Mouse (Mus musculus) midbrain, embryonic 16.5 days (tissue): ENCODE results near the gene Tnfaip8l3. TPM values are rescaled to one million over a fixed set of nuclear protein-coding genes. Genes with fewer than 3 reads are reported as not detected.

Source experiments
- ATAC-seq: fragments of 200-750 bp; cut with Nextera tagmentation; 2 replicates; pipeline ENCODE4 v1.8.0; 2017; ENCODE audit warnings: moderate TSS enrichment
- H3K27ac ChIP-seq: fragments of 300-500 bp; sonication (generic); 2 replicates; pipeline ENCODE4 v1.5.1; 2014; ENCODE audit warnings: mild to moderate bottlenecking, low read length, mixed read lengths
- H3K27me3 ChIP-seq: fragments of 300-500 bp; sonication (generic); 2 replicates; pipeline ENCODE4 v1.6.1; 2014; ENCODE audit warnings: low read depth, low read length, mixed read lengths; ENCODE audit not compliant: control insufficient read depth, insufficient read depth
- H3K36me3 ChIP-seq: fragments of 300-500 bp; sonication (generic); 2 replicates; pipeline ENCODE4 v1.6.1; 2014; ENCODE audit warnings: mild to moderate bottlenecking, low read length, moderate library complexity, mixed read lengths; ENCODE audit not compliant: control insufficient read depth, insufficient read depth
- H3K4me1 ChIP-seq: fragments of 300-500 bp; sonication (generic); 2 replicates; pipeline ENCODE4 v1.6.1; 2014; ENCODE audit warnings: mild to moderate bottlenecking, low read length, mixed read lengths; ENCODE audit not compliant: control insufficient read depth, insufficient read depth
- H3K4me2 ChIP-seq: fragments of 300-500 bp; sonication (generic); 2 replicates; pipeline ENCODE4 v1.6.1; 2014; ENCODE audit warnings: mild to moderate bottlenecking, low read length, mixed read lengths
- H3K4me3 ChIP-seq: fragments of 300-500 bp; sonication (generic); 2 replicates; pipeline ENCODE4 v1.5.1; 2014; ENCODE audit warnings: low read depth, mild to moderate bottlenecking, low read length, moderate library complexity, mixed read lengths
- H3K9ac ChIP-seq: fragments of 300-500 bp; sonication (generic); 2 replicates; pipeline ENCODE4 v1.6.1; 2014; ENCODE audit warnings: low read depth, low read length, mixed read lengths
- H3K9me3 ChIP-seq: fragments of 300-500 bp; sonication (generic); replicated peaks from 2 replicates; pipeline ENCODE4 v1.6.1; 2014; ENCODE audit warnings: mild to moderate bottlenecking, low read length, mixed read lengths; ENCODE audit not compliant: control insufficient read depth, poor library complexity, severe bottlenecking
- WGBS: fragments of 180-500 bp; shearing (Covaris S2); extraction: QIAGEN DNeasy Blood & Tissue Kit; methylation state at CpG from one replicate; pipeline ENCODE4 v1.1.7; 2014; 5-methylcytosine and 5-hydroxymethylcytosine counted together
- polyA plus RNA-seq: library from polyadenylated mRNA; unstranded; fragments of >200 nt; fragmentation: Nextera tagmentation; extraction: Ambion mirVana; gene quantifications from 2 replicates; pipeline ENCODE4 v1.2.1, GENCODE M21; 2015

The Tnfaip8l3 gene
- 0.40 and 1.0 TPM in 2 replicates for polyA plus RNA-seq

DNA sequence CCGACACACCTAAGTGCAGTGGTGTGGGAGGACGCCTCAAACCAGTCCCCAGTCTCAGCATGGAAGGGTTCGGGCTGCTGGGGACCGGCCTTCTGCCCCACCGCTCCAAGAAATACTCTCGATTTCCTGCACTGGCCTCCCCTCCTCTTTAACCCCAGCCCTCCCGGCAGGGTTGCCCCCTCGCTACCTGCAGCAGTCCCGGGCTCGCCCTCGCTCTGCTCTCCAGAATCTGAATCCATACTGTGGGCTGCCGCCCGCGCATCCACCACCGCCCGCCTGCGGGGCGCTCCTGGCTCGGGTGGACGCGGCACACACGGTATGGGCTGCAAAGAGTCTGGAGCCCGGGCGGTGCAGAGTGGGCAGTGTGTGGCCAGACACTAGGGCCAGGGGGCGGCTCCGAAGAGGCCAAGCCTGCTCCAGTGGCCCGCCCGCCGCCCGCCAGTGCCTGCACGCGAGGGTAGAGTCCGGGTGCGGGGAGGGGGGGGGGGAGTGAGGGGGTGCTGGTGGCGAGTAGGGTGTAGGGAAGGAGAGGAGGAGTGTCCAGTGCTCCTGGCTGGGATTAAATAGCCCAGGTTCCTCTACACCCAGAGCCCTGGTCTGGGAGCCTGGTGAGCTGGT, at the start of gene Tnfaip8l3:
TSS of gene Tnfaip8l3 (minus strand) at position 357 of the 618 bp plus-strand sequence.
- Histone ChIP-seq H3K9ac (peak within 1 kb of the TSS; percentile 76), H3K27ac (no peak within 1 kb of the TSS), H3K27me3 (peaks cover 11% of the 10 kb centered on the region; the same call in 1 of the 2 replicates), H3K9me3 (no peaks in the 10 kb centered on the region), H3K36me3 (no peaks in the 10 kb centered on the region), H3K4me1 (peaks cover 9% of the 10 kb centered on the region), H3K4me3 (peak within 1 kb of the TSS; percentile 57), H3K4me2 (peak within 1 kb of the TSS; percentile 99)
- peak; percentile 93 for ATAC-seq
- WGBS = 0% methylated on average over 26 of the region's 35 CpGs

DNA sequence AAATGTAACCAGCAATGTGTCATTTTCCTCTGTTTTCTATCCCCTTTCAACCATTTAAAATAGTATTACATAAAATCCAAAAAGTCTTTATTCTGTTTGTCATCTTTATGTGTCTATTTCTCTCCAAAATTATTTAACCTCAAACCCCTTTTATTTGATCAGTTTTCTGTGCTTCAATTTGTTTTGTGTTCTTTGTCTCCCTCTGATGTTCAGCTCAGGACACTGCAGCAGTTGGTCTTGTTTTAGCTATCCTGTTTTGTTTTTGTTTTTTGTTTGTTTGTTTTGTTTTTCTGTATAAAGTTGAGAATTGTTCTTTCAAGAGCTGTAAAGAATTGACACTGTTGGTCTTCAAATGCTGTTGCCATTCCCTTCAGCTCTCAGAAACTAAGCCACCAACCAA, 44.5 kb upstream of the Tnfaip8l3 start:
- H3K9me3 ChIP-seq = peaks cover 10% of the 10 kb centered on the region; the same call in 1 of the 2 replicates
- no peak overlapping the region for H3K27ac ChIP-seq
- no peak overlapping the region for H3K9ac ChIP-seq
- ATAC-seq = no peak
- H3K36me3 ChIP-seq = no peaks in the 10 kb centered on the region
- H3K4me3 ChIP-seq = no peak overlapping the region
- no peaks in the 10 kb centered on the region for H3K4me1 ChIP-seq
- no peak overlapping the region for H3K4me2 ChIP-seq
- no peaks in the 10 kb centered on the region for H3K27me3 ChIP-seq

- no peak overlapping the region for H3K9ac ChIP-seq
- no peaks in the 10 kb centered on the region for H3K4me1 ChIP-seq
- H3K9me3 ChIP-seq = 0 out of 2 replicates have a peak, but pooled peaks cover 2% of the 10 kb centered on the region
- H3K27ac ChIP-seq = no peak overlapping the region
- H3K27me3 ChIP-seq = no peaks in the 10 kb centered on the region
- H3K36me3 ChIP-seq = no peaks in the 10 kb centered on the region
- no peak for ATAC-seq
- H3K4me3 ChIP-seq = no peak overlapping the region
- no peak overlapping the region for H3K4me2 ChIP-seq
These were observed 30.4 kb upstream of the Tnfaip8l3 start for GRCm38 (mm10) chr9:54098636-54099035.

DNA sequence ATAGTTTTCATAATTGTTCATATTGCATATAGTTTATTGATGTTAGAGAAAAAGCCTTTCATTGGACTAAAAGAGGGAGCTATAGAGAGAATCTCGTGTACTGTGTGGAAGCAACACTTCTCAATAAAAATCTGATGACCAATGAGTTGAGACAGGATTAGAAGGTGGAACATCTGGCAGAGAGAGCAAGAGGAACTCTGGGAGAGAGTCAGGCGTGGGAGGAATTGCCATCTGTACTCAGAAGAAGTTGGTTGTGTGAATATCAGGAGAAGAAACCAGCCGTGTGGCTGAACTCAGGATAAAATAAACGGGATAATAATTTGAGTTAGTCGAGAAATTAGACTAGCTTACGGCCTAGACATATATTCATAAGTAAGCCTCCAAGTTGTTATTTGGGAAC, 28.9 kb upstream of the Tnfaip8l3 start:
- no peak for ATAC-seq
- 92% methylated on average over 6 of the region's 6 CpGs for WGBS
- H3K27ac ChIP-seq = no peak overlapping the region

GRCm38 (mm10) chr9:54084245-54084644, 16.1 kb upstream of the Tnfaip8l3 start:
- H3K4me2 ChIP-seq = no peak overlapping the region
- ATAC-seq = no peak
- H3K9ac ChIP-seq = no peak overlapping the region
- WGBS = 70% methylated on average over 3 of the region's 3 CpGs
- H3K4me3 ChIP-seq = no peak overlapping the region
- no peaks in the 10 kb centered on the region for H3K36me3 ChIP-seq
- no peak overlapping the region for H3K27ac ChIP-seq
- no peaks in the 10 kb centered on the region for H3K4me1 ChIP-seq
- H3K9me3 ChIP-seq = no peaks in the 10 kb centered on the region
- H3K27me3 ChIP-seq = no peaks in the 10 kb centered on the region

More for the DNA sequence above, 28.9 kb upstream of the Tnfaip8l3 start:
- H3K9me3 ChIP-seq = no peaks in the 10 kb centered on the region
- H3K4me1 ChIP-seq = no peaks in the 10 kb centered on the region
- no peak overlapping the region for H3K9ac ChIP-seq
- H3K27me3 ChIP-seq = no peaks in the 10 kb centered on the region
- no peaks in the 10 kb centered on the region for H3K36me3 ChIP-seq
- H3K4me2 ChIP-seq = no peak overlapping the region
- H3K4me3 ChIP-seq = no peak overlapping the region

GRCm38 (mm10) chr9:54077740-54078139, 9.6 kb upstream of the Tnfaip8l3 start:
- H3K4me3 ChIP-seq = no peak overlapping the region
- 83% methylated on average over 2 of the region's 2 CpGs for WGBS

GRCm38 (mm10) chr9:54074901-54075300, 6.7 kb upstream of the Tnfaip8l3 start:
- 95% methylated on average over 3 of the region's 3 CpGs for WGBS

More at GRCm38 (mm10) chr9:54077740-54078139, 9.6 kb upstream of the Tnfaip8l3 start:
- Histone ChIP-seq H3K4me1 (no peaks in the 10 kb centered on the region), H3K4me2 (no peak overlapping the region), H3K9me3 (no peaks in the 10 kb centered on the region), H3K27ac (no peak overlapping the region), H3K9ac (no peak overlapping the region), H3K36me3 (no peaks in the 10 kb centered on the region), H3K27me3 (no peaks in the 10 kb centered on the region)
- no peak for ATAC-seq

GRCm38 (mm10) chr9:54073688-54074087, 5.5 kb upstream of the Tnfaip8l3 start:
- WGBS = 84% methylated on average over 4 of the region's 4 CpGs

More at GRCm38 (mm10) chr9:54074901-54075300, 6.7 kb upstream of the Tnfaip8l3 start:
- no peaks in the 10 kb centered on the region for H3K27me3 ChIP-seq
- no peak overlapping the region for H3K4me3 ChIP-seq
- no peak overlapping the region for H3K27ac ChIP-seq
- H3K9me3 ChIP-seq = no peaks in the 10 kb centered on the region
- no peaks in the 10 kb centered on the region for H3K36me3 ChIP-seq
- ATAC-seq = no peak
- no peak overlapping the region for H3K9ac ChIP-seq
- no peaks in the 10 kb centered on the region for H3K4me1 ChIP-seq
- H3K4me2 ChIP-seq = no peak overlapping the region

GRCm38 (mm10) chr9:54071474-54072095, 3.4 kb upstream of the Tnfaip8l3 start:
- WGBS = 73% methylated on average over 7 of the region's 7 CpGs
- Histone ChIP-seq H3K36me3 (no peaks in the 10 kb centered on the region), H3K27ac (no peak overlapping the region), H3K4me1 (peaks cover 9% of the 10 kb centered on the region), H3K4me3 (no peak overlapping the region), H3K9me3 (no peaks in the 10 kb centered on the region), H3K4me2 (no peak overlapping the region), H3K27me3 (peaks cover 11% of the 10 kb centered on the region; the same call in 1 of the 2 replicates), H3K9ac (no peak overlapping the region)
- ATAC-seq = no peak

More at GRCm38 (mm10) chr9:54073688-54074087, 5.5 kb upstream of the Tnfaip8l3 start:
- H3K9me3 ChIP-seq = no peaks in the 10 kb centered on the region
- no peak overlapping the region for H3K27ac ChIP-seq
- H3K9ac ChIP-seq = no peak overlapping the region
- no peak for ATAC-seq
- no peaks in the 10 kb centered on the region for H3K36me3 ChIP-seq
- H3K4me1 ChIP-seq = peaks cover 4% of the 10 kb centered on the region; the same call in 1 of the 2 replicates
- H3K27me3 ChIP-seq = no peaks in the 10 kb centered on the region
- H3K4me2 ChIP-seq = no peak overlapping the region
- no peak overlapping the region for H3K4me3 ChIP-seq
